Mouse (Mus musculus) heart, postnatal 10 days (tissue): ENCODE results near the gene Pcbp4. TPM values are rescaled to one million over a fixed set of nuclear protein-coding genes. Genes with fewer than 3 reads are reported as not detected.
"Not testable (repeated sequence)": the region's sequence is repeated elsewhere in the genome, so short reads cannot be mapped to it uniquely, and the experiment has no call there.

Experiments
- DNase-seq, 2 experiments: peaks; one replicate each; pipeline ENCODE4 v3.0.0; 2021
- intact Hi-C: fragments of 180-260 bp; cut with DNase I; formaldehyde crosslinking; loops from one replicate; pipeline ENCODE4 v1.15.1; 2025
- total RNA-seq, 2 experiments: library from RNA; stranded (reverse); gene quantifications; 2 replicates each; pipeline ENCODE4 v1.2.3; 2021

The Pcbp4 gene
- total RNA-seq, 2 experiments from 2014 or later, result 77.4 to 89.6 TPM

DNA sequence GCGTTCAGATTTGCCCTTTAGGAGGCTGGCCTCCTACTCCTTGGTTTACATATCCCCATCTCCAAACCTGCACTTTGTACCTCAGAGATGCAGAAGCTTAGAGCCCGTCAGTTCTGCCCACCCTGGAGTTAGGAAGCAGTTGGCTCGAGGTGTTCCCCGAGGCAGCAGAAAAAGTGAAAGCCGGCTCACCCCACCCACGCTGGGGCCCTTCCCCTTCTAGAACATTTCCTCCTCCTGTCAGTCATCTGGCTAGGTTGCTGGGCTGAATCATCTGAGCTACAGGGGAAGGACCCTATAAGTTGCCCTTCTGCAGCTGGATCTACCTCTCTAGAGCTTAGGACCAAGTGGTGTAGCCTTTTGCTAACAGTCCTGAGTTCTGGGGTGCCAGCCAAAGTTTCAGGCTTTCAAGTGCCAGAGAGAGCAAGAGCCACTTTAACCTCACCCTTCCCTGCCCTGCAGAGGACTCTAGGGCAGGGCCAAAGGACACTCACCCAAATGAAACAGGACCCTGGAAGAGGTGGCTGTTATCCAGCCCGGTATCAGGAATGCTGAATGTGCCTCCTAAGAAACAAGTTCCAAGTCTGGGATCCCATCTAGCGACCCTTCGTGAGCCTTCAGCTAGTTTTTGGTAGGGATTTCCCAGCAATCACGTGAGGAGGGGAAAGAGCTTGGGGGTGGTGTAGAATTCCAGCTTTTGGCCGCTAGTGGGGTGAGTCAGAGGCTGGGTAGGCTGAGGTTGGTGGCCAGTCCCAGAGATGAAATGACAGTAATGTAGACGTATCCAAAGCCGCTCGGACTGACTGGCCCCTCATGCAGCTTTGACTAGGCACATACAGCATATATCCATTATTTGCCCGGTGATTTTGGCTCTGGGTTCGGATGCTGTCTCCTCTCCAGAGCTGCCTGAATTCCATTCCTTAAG, 23.2 kb downstream of the Pcbp4 start:
- intact Hi-C loops, result loop anchor here (1.0 to 5.0 kb wide), 4 partner anchors 28 to 193 kb away; partner anchors contain the start of gene Rpl29

GRCm38 (mm10) chr9:106476924-106477484, 23.9 kb downstream of the Pcbp4 start, which contains the start of gene Parp3:
Gene Parp3, minus strand, starts transcription at chr9:106476949.
- intact Hi-C loops, result loop anchor here (1.0 to 5.0 kb wide), 4 partner anchors 29 to 194 kb away; partner anchors contain the start of gene Rpl29
- peak; percentile 99 to 100 for DNase-seq

More for the DNA sequence above, 23.2 kb downstream of the Pcbp4 start:
- peak; percentile 83 to 84 for DNase-seq

DNA sequence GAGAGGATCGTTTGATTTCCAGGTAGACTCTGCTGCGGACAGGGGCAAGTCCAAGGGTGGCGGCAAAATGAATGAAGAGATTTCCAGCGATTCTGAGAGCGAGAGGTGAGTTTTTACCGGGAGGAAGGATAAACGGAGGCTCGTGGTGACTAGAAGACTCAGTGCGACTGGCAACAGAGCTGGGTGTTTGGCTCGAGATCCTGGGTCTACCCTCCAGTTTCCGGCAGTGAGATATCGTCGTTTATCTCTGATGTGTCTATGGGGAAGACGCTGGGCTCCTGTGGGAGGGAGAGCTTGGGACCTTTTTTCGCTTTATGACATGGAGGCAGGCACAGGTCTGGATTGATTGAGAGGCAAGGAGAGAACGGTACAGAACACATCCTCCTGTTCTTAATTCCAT, 24.6 kb downstream of the Pcbp4 start:
- intact Hi-C loops, result loop anchor here (2.0 to 5.0 kb wide), 3 partner anchors 49 to 195 kb away; partner anchors contain the start of gene Rpl29
- no peak for DNase-seq

GRCm38 (mm10) chr9:106478101-106478500, 25.0 kb downstream of the Pcbp4 start:
- peak in 1 of 2 experiments; percentile 1 for DNase-seq
- intact Hi-C loops, result loop anchor here (5.0 kb wide), 1 partner anchor 171 kb away; no protein-coding TSS in a partner anchor

DNA sequence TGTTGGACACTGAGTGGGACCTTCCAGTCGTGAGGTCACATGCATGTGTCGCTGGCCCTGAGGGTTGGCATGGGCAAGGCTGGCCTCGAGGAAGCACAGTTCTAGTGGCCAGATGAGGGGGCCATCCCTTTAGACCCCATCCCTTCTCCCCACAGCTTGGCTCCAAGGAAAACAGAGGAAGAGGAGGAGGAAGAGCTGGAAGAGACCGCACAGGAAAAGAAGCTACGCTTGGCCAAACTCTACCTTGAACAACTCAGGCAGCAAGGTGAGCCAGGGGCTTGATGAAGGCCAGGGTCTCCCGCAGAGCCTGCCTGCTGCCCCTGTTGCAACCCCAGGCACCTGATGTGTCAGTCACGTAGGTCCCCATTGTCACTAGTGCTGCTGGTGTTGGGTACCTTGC, 27.4 kb downstream of the Pcbp4 start:
- no peak for DNase-seq
- intact Hi-C loops, result no loop called here

DNA sequence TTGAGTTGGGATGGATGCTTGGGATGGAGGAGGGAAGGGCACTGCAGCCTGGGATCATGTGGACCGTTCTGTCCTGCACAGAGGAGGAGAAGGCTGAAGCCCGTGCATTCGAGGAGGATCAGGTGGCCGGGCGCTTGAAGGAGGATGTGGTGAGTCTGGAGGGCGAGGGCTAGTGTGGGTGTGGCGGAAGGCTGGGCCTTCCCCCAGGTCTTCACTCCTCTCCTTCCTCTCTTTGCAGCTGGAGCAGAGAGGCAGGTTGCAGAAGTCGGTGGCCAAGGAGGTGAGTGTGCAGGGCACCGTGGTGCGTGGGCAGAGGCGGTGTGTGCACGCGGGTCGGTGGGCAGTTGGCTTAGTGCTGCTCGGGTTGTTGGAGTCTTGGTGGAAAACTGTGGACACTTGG, 28.0 kb downstream of the Pcbp4 start:
- intact Hi-C loops, result no loop called here
- DNase-seq, result no peak

DNA sequence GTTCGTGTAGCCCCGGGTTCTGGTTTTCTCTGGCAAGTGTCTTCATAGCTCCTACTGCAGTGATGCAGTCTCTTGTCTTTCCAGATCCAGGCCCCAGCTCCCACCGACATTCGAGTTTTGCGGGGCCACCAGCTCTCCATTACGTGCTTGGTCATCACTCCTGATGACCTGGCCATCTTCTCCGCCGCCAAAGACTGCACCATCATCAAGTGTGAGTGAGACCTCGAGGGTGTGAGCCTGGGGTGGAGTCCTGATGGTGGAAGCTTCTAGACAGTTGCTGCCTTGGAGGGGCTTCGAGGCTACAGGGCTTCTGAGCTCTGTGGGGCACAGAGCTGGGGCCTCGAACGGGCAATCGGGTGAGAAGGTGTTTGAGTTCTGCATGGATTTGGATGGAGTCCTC, 28.6 kb downstream of the Pcbp4 start:
- intact Hi-C loops, result no loop called here
- no peak for DNase-seq

DNA sequence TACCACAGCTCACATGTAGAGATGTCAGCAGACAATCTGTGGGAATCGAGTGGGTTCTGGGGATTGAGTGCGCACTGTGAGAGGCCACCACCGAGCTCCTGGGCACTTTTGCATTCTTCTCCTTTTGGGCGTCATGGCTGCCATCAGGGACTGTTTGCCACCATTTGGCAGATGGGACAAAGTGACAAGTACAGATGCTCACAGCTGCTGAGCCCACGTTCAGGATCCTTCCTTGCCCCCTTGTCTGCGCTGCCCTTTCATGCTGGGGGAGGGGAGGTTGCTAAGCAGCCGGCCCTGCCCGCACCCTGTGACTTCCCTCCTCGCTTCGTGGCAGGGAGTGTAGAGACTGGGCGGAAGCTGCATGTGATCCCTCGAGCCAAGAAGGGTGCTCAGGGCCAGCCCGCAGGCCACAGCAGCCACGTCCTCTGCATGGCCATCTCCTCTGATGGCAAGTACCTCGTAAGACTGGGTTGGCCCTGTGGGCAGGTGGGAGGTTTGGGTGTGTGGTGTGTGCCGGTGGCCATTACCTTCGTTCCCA, 29.6 kb downstream of the Pcbp4 start:
- DNase-seq, result no peak
- intact Hi-C loops, result no loop called here

DNA sequence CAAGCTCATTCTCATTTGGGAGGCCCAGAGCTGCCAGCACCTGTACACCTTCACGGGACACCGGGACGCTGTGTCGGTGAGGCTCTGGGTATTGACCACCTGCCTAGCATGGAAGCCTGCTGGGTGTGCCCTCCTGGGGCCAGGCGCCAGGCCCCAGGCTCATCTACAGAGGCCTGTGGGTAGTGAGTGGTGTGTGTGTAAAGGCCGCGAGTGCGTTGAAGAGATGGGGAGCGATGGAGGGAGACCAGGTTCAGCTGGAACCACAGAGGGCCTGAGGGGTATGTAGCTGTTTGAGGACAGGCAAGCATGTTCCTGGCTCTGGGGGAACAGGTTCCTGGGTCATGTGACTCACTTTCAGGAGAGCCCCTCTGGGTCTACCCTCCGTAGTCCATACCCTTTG, 30.0 kb downstream of the Pcbp4 start:
- DNase-seq, result no peak
- intact Hi-C loops, result no loop called here

- intact Hi-C loops, result no loop called here
- no peak for DNase-seq
Measured at GRCm38 (mm10) chr9:106483606-106484005, 30.5 kb downstream of the Pcbp4 start.

DNA sequence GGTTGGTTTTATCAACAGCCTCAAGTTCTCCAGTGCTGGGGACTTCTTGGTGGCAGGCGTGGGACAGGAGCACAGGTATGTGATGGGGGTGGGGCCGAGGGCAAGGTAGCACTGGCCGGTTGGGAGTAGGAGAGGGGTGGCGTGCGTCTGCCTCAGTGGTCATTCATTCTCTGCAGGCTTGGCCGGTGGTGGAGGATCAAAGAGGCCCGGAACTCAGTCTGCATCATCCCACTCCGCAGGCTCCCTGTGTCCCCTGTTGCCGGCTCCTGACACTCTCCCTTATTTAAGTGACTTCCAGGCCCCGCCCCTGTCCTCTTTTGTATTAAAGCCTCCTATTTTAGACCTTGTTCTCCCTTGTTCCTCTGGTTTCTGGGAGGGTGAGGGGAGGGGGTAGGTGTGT, 32.0 kb downstream of the Pcbp4 start:
- intact Hi-C loops, result no loop called here
- DNase-seq, result no peak

GRCm38 (mm10) chr9:106487602-106488001, 34.5 kb downstream of the Pcbp4 start:
- DNase-seq, intact Hi-C loops: not testable (repeated sequence)

- no peak for DNase-seq
- intact Hi-C loops, result no loop called here
Measured at GRCm38 (mm10) chr9:106499667-106500066, 46.6 kb downstream of the Pcbp4 start, which contains the start of gene Iqcf1. Gene Iqcf1, plus strand, starts transcription at chr9:106499967.

DNA sequence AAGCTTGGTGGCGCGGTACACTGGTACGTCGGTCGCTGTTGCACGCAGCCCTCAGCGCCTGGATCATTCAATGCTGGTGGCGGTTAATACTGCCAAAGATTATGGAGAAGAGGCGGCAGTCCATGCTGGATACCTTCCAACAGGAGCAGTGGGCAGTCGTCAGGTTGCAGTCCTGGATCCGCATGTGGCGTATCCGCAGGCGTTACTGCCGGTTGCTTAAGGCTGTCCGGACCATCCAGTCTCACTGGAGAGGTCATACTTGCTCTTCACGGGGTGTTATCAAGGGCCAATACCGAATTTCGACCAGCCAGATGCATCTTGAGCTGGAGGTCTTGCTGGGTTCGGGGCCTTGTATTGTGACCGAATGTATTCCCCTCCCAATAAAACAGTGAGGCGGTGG, 48.8 kb downstream of the Pcbp4 start:
- intact Hi-C loops, result no loop called here
- DNase-seq, result no peak

- intact Hi-C loops, result no loop called here
- DNase-seq, result no peak
Measured at GRCm38 (mm10) chr9:106504246-106504645, 51.2 kb downstream of the Pcbp4 start.

DNA sequence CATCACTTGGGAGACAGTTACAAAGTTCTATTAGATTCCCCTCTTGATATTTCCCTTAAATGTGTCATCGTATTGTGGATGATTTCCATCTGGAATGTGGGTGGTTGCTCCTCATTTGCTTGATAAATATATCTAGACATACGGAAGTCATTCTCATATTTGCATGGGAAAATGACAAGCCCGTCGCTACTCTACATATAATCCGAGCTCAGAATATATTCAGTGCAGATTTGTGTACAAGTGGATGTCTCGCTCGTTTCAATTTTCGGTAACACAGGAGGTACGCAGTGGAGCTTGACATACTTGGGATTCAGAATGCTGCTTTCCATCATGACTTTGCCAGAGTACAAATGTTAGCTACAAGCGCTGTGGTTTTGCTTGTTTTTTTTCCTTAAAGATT, 56.3 kb downstream of the Pcbp4 start:
- intact Hi-C loops, result no loop called here
- no peak for DNase-seq

- intact Hi-C loops, result no loop called here
- DNase-seq, result peak; percentile 6 to 24
Measured at GRCm38 (mm10) chr9:106512729-106513450, 59.8 kb downstream of the Pcbp4 start.

- intact Hi-C loops, result no loop called here
- no peak for DNase-seq
Measured at GRCm38 (mm10) chr9:106513566-106513965, 60.5 kb downstream of the Pcbp4 start.
